Mouse (Mus musculus) kidney, postnatal 0 days (tissue): Measurements from ENCODE around the gene Osbpl10. TPM values are rescaled to one million over a fixed set of nuclear protein-coding genes. Genes with fewer than 3 reads are reported as not detected.
A peak's percentile ranks its signal among the peaks of the same experiment; 100 is the strongest.

Source experiments
- ATAC-seq: fragments of 200-750 bp; cut with Nextera tagmentation; replicated peaks from 2 replicates; pipeline ENCODE4 v1.8.0; 2017; ENCODE audit warnings: low read depth, moderate number of reproducible peaks, moderate TSS enrichment, moderate library complexity; ENCODE audit not compliant: low FRiP score
- DNase-seq: peaks from one replicate; pipeline ENCODE4 v3.0.0-alpha.2; 2016; ENCODE audit warnings: low spot score
- H3K27ac ChIP-seq: fragments of 300-500 bp; sonication (generic); 2 replicates; pipeline ENCODE4 v1.5.1; 2014; ENCODE audit warnings: mild to moderate bottlenecking
- H3K27me3 ChIP-seq: fragments of 300-500 bp; sonication (generic); 2 replicates; pipeline ENCODE4 v1.6.1; 2014; ENCODE audit warnings: low read length, mixed read lengths; ENCODE audit not compliant: insufficient read depth
- H3K36me3 ChIP-seq: fragments of 300-500 bp; sonication (generic); 2 replicates; pipeline ENCODE4 v1.6.1; 2014; ENCODE audit warnings: low read length, mixed read lengths; ENCODE audit not compliant: insufficient read depth
- H3K4me1 ChIP-seq: fragments of 300-500 bp; sonication (generic); replicated peaks from 2 replicates; pipeline ENCODE4 v1.6.1; 2014; ENCODE audit warnings: antibody characterized with exemption, low read length, mixed read lengths; ENCODE audit not compliant: insufficient read depth
- H3K4me2 ChIP-seq: fragments of 300-500 bp; sonication (generic); 2 replicates; pipeline ENCODE4 v1.6.1; 2014; ENCODE audit warnings: mild to moderate bottlenecking, low read length, moderate library complexity, mixed read lengths
- H3K4me3 ChIP-seq: fragments of 300-500 bp; sonication (generic); replicated peaks from 2 replicates; pipeline ENCODE4 v1.5.1; 2014; ENCODE audit warnings: low read depth, low read length
- H3K9ac ChIP-seq: fragments of 300-500 bp; sonication (generic); 2 replicates; pipeline ENCODE4 v1.6.1; 2014; ENCODE audit warnings: low read depth, low read length
- H3K9me3 ChIP-seq: fragments of 300-500 bp; sonication (generic); replicated peaks from 2 replicates; pipeline ENCODE4 v1.6.1; 2016; ENCODE audit warnings: low read length, inconsistent platforms, mixed read lengths
- CTCF ChIP-seq: IDR thresholded peaks from 2 replicates; pipeline ENCODE4 v1.5.1; 2016; ENCODE audit warnings: antibody characterized with exemption, low read depth, mild to moderate bottlenecking, moderate library complexity
- WGBS: fragments of 180-500 bp; shearing (Covaris S2); extraction: QIAGEN DNeasy Blood & Tissue Kit; methylation state at CpG from one replicate; pipeline ENCODE4 v1.1.7; 2014; 5-methylcytosine and 5-hydroxymethylcytosine counted together
- polyA plus RNA-seq: library from polyadenylated mRNA; unstranded; fragments of >200 nt; fragmentation: Nextera tagmentation; extraction: Ambion mirVana; gene quantifications from 2 replicates; pipeline ENCODE4 v1.2.1, GENCODE M21; 2015

Gene Osbpl10
- polyA plus RNA-seq, 1 experiment from 2014 or later: 2.8 TPM

DNA sequence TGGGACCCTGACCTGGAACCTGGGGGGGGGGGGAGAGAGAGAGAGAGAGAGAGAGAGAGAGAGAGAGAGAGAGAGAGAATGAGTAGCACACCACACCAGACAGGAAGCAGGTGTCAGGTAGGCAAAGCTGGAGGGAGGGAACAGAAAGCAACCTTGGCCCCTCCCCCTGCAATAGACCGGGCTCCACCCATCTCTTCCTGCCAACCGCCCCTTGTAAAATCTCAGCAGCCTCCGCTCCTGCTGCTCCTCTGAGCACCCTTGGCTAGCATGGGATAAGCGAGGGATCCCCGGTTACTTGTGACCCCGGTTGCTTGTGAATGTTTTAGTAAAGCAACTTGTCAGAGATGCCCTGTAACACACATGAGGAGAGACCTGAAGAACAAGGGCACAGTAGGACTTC, 227.1 kb downstream of the Osbpl10 start:
- no peak overlapping the region for H3K27ac ChIP-seq
- TF ChIP-seq CTCF: no peak
- DNase-seq: peak; percentile 56

GRCm38 (mm10) chr9:115206219-115206618, 227.8 kb downstream of the Osbpl10 start:
- Histone ChIP-seq H3K27ac (no peak overlapping the region), H3K36me3 (no peaks in the 10 kb centered on the region), H3K4me1 (no peaks in the 10 kb centered on the region; the same call in 1 of the 2 replicates), H3K27me3 (no peaks in the 10 kb centered on the region), H3K9me3 (no peaks in the 10 kb centered on the region), H3K9ac (no peak overlapping the region), H3K4me3 (no peak overlapping the region), H3K4me2 (no peak overlapping the region)
- WGBS: 72% methylated on average over 5 of the region's 5 CpGs
- no peak for TF ChIP-seq CTCF
- DNase-seq (no peak), ATAC-seq (no peak)

More for the DNA sequence above, 227.1 kb downstream of the Osbpl10 start:
- Histone ChIP-seq H3K27me3 (no peaks in the 10 kb centered on the region), H3K4me2 (peak overlapping the region; percentile 30), H3K36me3 (no peaks in the 10 kb centered on the region), H3K4me1 (no peaks in the 10 kb centered on the region; the same call in 1 of the 2 replicates), H3K4me3 (no peak overlapping the region), H3K9me3 (no peaks in the 10 kb centered on the region), H3K9ac (no peak overlapping the region)
- WGBS: 10% methylated on average over 6 of the region's 6 CpGs
- ATAC-seq: peak; percentile 34

GRCm38 (mm10) chr9:115209737-115210136, 231.4 kb downstream of the Osbpl10 start:
- ATAC-seq (no peak), DNase-seq (no peak)
- Histone ChIP-seq H3K36me3 (no peaks in the 10 kb centered on the region), H3K4me1 (peaks cover 5% of the 10 kb centered on the region), H3K4me3 (no peak overlapping the region), H3K9me3 (no peaks in the 10 kb centered on the region), H3K9ac (no peak overlapping the region), H3K27me3 (no peaks in the 10 kb centered on the region), H3K4me2 (no peak overlapping the region), H3K27ac (no peak overlapping the region)
- WGBS: 87% methylated on average over 7 of the region's 7 CpGs
- no peak for TF ChIP-seq CTCF

DNA sequence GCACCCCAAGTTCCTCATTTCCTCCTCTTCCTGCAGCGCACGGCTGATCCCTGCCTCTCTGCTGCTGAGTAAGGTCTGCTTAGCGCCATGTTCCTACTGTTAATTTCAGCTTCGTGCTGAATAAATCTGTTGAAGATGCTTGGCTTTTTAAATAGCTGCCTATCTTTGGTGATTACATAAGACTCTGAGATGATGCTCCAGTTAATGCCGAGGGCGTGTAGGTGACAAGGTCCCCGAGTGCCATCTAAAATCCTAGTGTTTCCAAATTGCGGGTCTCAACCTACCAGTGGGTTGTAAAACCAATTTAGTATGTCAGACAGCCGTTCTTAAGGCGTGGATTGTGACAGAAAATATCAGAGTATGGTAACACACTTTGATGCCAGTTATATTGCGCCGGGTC, 232.2 kb downstream of the Osbpl10 start:
- Histone ChIP-seq H3K9ac (no peak overlapping the region), H3K4me2 (no peak overlapping the region), H3K27ac (no peak overlapping the region), H3K4me1 (peaks cover 12% of the 10 kb centered on the region), H3K36me3 (no peaks in the 10 kb centered on the region), H3K27me3 (no peaks in the 10 kb centered on the region), H3K4me3 (no peak overlapping the region), H3K9me3 (no peaks in the 10 kb centered on the region)
- 83% methylated on average over 12 of the region's 12 CpGs for WGBS
- no peak for ATAC-seq
- DNase-seq: no peak
- TF ChIP-seq CTCF: no peak

GRCm38 (mm10) chr9:115213755-115214264, 235.4 kb downstream of the Osbpl10 start:
- H3K4me1 ChIP-seq: peaks cover 15% of the 10 kb centered on the region
- TF ChIP-seq CTCF: 0 out of 2 replicates have a peak, but pooled peaks have one; percentile 19
- H3K4me2 ChIP-seq: no peak overlapping the region
- no peaks in the 10 kb centered on the region for H3K9me3 ChIP-seq
- 89% methylated on average over 5 of the region's 5 CpGs for WGBS
- DNase-seq (no peak), ATAC-seq (no peak)
- H3K9ac ChIP-seq: no peak overlapping the region
- H3K36me3 ChIP-seq: no peaks in the 10 kb centered on the region
- H3K27ac ChIP-seq: no peak overlapping the region
- H3K4me3 ChIP-seq: no peak overlapping the region
- no peaks in the 10 kb centered on the region for H3K27me3 ChIP-seq

DNA sequence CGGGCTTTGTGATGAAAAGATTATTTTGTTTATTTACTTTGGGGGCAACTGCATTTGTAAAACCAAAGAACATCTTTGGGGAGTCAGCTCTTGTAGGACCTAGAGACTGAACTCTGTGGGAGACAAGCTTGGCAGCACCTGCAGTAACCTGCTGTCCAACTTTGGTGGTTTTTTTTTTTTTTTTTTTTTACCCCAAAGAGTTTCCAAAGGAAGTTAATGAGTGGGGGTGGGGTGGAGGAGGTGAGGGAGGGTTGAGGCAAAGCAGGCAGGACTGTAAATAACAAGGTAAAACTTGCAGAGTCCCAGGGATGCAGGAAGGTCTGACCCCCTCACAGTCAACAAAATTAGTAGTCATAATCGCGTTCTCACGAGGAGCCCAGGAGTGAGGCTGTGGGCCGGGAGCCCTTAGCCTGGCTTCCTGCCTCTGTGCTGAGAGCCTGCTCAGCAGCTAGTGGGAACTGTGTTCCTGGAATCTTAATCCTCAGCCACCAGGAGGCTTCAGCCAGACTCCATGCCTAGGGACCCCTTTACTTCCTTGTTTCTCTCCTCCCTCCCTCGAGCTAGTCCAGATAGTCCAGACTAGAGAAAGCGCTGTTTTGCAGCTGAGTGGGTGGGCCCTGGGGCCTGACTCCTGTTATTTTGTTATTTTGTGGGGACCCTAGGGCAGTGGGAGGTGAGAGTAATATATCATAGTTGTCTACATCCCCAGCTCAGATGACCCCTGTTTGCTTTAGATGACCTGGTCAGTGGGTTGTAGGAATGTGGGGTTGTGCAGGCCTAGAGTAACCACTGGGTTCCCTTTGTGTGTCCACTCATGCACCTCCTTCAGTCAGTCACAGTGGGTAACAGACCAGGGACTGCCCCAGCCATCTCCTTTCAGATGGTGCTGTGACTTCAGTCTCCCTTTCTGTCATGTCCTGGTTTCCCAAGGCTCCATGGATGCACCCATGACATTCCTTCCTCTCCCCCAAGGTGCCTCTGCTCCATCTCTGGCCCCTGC, 236.5 kb downstream of the Osbpl10 start:
- H3K36me3 ChIP-seq: no peaks in the 10 kb centered on the region
- no peaks in the 10 kb centered on the region for H3K27me3 ChIP-seq
- H3K4me1 ChIP-seq: peaks cover 15% of the 10 kb centered on the region
- no peak overlapping the region for H3K4me3 ChIP-seq
- 7% methylated on average over 7 of the region's 7 CpGs for WGBS
- H3K9me3 ChIP-seq: no peaks in the 10 kb centered on the region
- H3K4me2 ChIP-seq: 0 out of 2 replicates have a peak overlapping the region, but pooled peaks have one; percentile 13
- TF ChIP-seq CTCF: peak; percentile 53
- DNase-seq: peak; percentile 79
- H3K9ac ChIP-seq: no peak overlapping the region
- H3K27ac ChIP-seq: peak overlapping the region; percentile 57; the same call in 1 of the 2 replicates
- ATAC-seq: peak; percentile 63
